Mouse (Mus musculus) urinary bladder, postnatal 4 days (tissue): Measurements from ENCODE around the gene Adcy2.
A peak's percentile ranks its signal among the peaks of the same experiment; 100 is the strongest.

Source experiments
- DNase-seq, 2 experiments: peaks; one replicate each; pipeline ENCODE4 v3.0.0; 2021 to 2022; ENCODE audit warnings: low spot score in 2 of 2

Adcy2 gene

GRCm38 (mm10) chr13:68826461-68826860 is 172.9 kb downstream of the Adcy2 start:
- no peak for DNase-seq

GRCm38 (mm10) chr13:68820858-68821579 is 178.3 kb downstream of the Adcy2 start:
- DNase-seq, result peak in 1 of 2 experiments; percentile 20

- no peak for DNase-seq
Observed at GRCm38 (mm10) chr13:68815704-68816477, 183.4 kb downstream of the Adcy2 start.

- no peak for DNase-seq
Observed at GRCm38 (mm10) chr13:68811185-68811584, 188.2 kb downstream of the Adcy2 start.

GRCm38 (mm10) chr13:68799777-68800176 is 199.6 kb downstream of the Adcy2 start:
- no peak for DNase-seq

- no peak for DNase-seq
Observed at GRCm38 (mm10) chr13:68793286-68793685, 206.1 kb downstream of the Adcy2 start.

- DNase-seq, result no peak
Observed at GRCm38 (mm10) chr13:68787286-68788061, 211.9 kb downstream of the Adcy2 start.

GRCm38 (mm10) chr13:68783096-68783495 is 216.2 kb downstream of the Adcy2 start:
- DNase-seq, result no peak

- no peak for DNase-seq
Observed at GRCm38 (mm10) chr13:68778011-68778672, 221.2 kb downstream of the Adcy2 start.

- DNase-seq, result no peak
Observed at GRCm38 (mm10) chr13:68773599-68774211, 225.6 kb downstream of the Adcy2 start.

GRCm38 (mm10) chr13:68768588-68768987 is 230.8 kb downstream of the Adcy2 start:
- no peak for DNase-seq

GRCm38 (mm10) chr13:68765896-68766578 is 233.3 kb downstream of the Adcy2 start:
- DNase-seq, result no peak

- DNase-seq, result no peak
Observed at GRCm38 (mm10) chr13:68764614-68765013, 234.7 kb downstream of the Adcy2 start.

GRCm38 (mm10) chr13:68749801-68750200 is 249.5 kb downstream of the Adcy2 start:
- DNase-seq, result no peak

- DNase-seq, result no peak
Observed at GRCm38 (mm10) chr13:68749370-68749769, 250.0 kb downstream of the Adcy2 start.

GRCm38 (mm10) chr13:68745426-68745825 is 253.9 kb downstream of the Adcy2 start:
- DNase-seq, result no peak

GRCm38 (mm10) chr13:68712661-68713060 is 286.7 kb downstream of the Adcy2 start:
- DNase-seq, result no peak

- DNase-seq, result no peak
Observed at GRCm38 (mm10) chr13:68707296-68707747, 292.0 kb downstream of the Adcy2 start.

- no peak for DNase-seq
Observed at GRCm38 (mm10) chr13:68684919-68685318, 314.4 kb downstream of the Adcy2 start.

- no peak for DNase-seq
Observed at GRCm38 (mm10) chr13:68680429-68680828, 318.9 kb downstream of the Adcy2 start.

- DNase-seq, result no peak
Observed at GRCm38 (mm10) chr13:68642786-68643185, 356.6 kb downstream of the Adcy2 start.
